Mouse (Mus musculus): ENCODE data around the gene H2-M10.4. TPM values are rescaled to one million over a fixed set of nuclear protein-coding genes. Genes with fewer than 3 reads are reported as not detected.

Gene H2-M10.4
- polyA plus RNA-seq, 1 experiment from 2014 or later: not detected

Other genes with a start within 250 kb of the H2-M10.4 start
- 124 and 138 TPM in 2 replicates for gene Rpp21, start 204.3 kb downstream of the H2-M10.4 start, polyA plus RNA-seq (2015; fragmentation: Nextera tagmentation; extraction: Ambion mirVana)
- 29.0 and 31.2 TPM in 2 replicates for gene Trim39, start 190.1 kb downstream of the H2-M10.4 start, polyA plus RNA-seq (2015; fragmentation: Nextera tagmentation; extraction: Ambion mirVana)
- 0.20 and 0.35 TPM in 2 replicates for gene H2-M10.2, start 175.8 kb downstream of the H2-M10.4 start, polyA plus RNA-seq (2015; fragmentation: Nextera tagmentation; extraction: Ambion mirVana)
- not detected in 2 replicates for gene H2-M10.1, start 136.2 kb downstream of the H2-M10.4 start, polyA plus RNA-seq (2015; fragmentation: Nextera tagmentation; extraction: Ambion mirVana)
- gene H2-M10.3, start 93.9 kb downstream of the H2-M10.4 start, polyA plus RNA-seq (2015; fragmentation: Nextera tagmentation; extraction: Ambion mirVana): not detected in 2 replicates
- gene H2-M11, start 84.7 kb upstream of the H2-M10.4 start, polyA plus RNA-seq (2015; fragmentation: Nextera tagmentation; extraction: Ambion mirVana): not detected in 2 replicates
- gene H2-M9, start 180.3 kb upstream of the H2-M10.4 start, polyA plus RNA-seq (2015; fragmentation: Nextera tagmentation; extraction: Ambion mirVana): not detected in 2 replicates
- gene H2-M1, start 209.9 kb upstream of the H2-M10.4 start, polyA plus RNA-seq (2015; fragmentation: Nextera tagmentation; extraction: Ambion mirVana): not detected in 2 replicates